Mouse (Mus musculus): ENCODE data around the gene Creb5. TPM values are rescaled to one million over a fixed set of nuclear protein-coding genes. Genes with fewer than 3 reads are reported as not detected.
A peak's percentile ranks its signal among the peaks of the same experiment; 100 is the strongest.
"Not testable (repeated sequence)": the region's sequence is repeated elsewhere in the genome, so short reads cannot be mapped to it uniquely, and the experiment has no call there.

Creb5 gene
- total RNA-seq, 4 experiments from 2014 or later: 2.5 to 4.4 (median 3.3) TPM

GRCm38 (mm10) chr6:53319543-53320325 is 32.7 kb downstream of the Creb5 start:
- no peak for DNase-seq

GRCm38 (mm10) chr6:53337398-53337797 is 50.3 kb downstream of the Creb5 start:
- DNase-seq: no peak

- DNase-seq: no peak
These were observed 65.4 kb downstream of the Creb5 start for GRCm38 (mm10) chr6:53352311-53352960.

- no peak for DNase-seq
These were observed 69.3 kb downstream of the Creb5 start for GRCm38 (mm10) chr6:53356328-53356727.

GRCm38 (mm10) chr6:53363535-53363934 is 76.5 kb downstream of the Creb5 start:
- DNase-seq: no peak

- no peak for DNase-seq
These were observed 76.9 kb downstream of the Creb5 start for GRCm38 (mm10) chr6:53363981-53364391.

- no peak for DNase-seq
These were observed 82.1 kb downstream of the Creb5 start for GRCm38 (mm10) chr6:53369147-53369546.

- peak; percentile 8 for DNase-seq
These were observed 82.9 kb downstream of the Creb5 start for GRCm38 (mm10) chr6:53369928-53370327.

- no peak for DNase-seq
These were observed 84.9 kb downstream of the Creb5 start for GRCm38 (mm10) chr6:53371962-53372361.

- DNase-seq: no peak
These were observed 87.4 kb downstream of the Creb5 start for GRCm38 (mm10) chr6:53374315-53374941.

GRCm38 (mm10) chr6:53389277-53389676 is 102.2 kb downstream of the Creb5 start:
- no peak for DNase-seq

GRCm38 (mm10) chr6:53390413-53390812 is 103.3 kb downstream of the Creb5 start:
- DNase-seq: no peak

- no peak for DNase-seq
These were observed 107.0 kb downstream of the Creb5 start for GRCm38 (mm10) chr6:53394026-53394425.

GRCm38 (mm10) chr6:53395208-53395607 is 108.1 kb downstream of the Creb5 start:
- DNase-seq: no peak

GRCm38 (mm10) chr6:53396421-53396820 is 109.4 kb downstream of the Creb5 start:
- no peak for DNase-seq

GRCm38 (mm10) chr6:53397797-53398196 is 110.7 kb downstream of the Creb5 start:
- no peak for DNase-seq

GRCm38 (mm10) chr6:53398297-53399140 is 111.4 kb downstream of the Creb5 start:
- no peak for DNase-seq

GRCm38 (mm10) chr6:53401364-53401763 is 114.3 kb downstream of the Creb5 start:
- DNase-seq: no peak

GRCm38 (mm10) chr6:53402551-53402950 is 115.5 kb downstream of the Creb5 start:
- not testable (repeated sequence) for DNase-seq

- DNase-seq: no peak
These were observed 122.1 kb downstream of the Creb5 start for GRCm38 (mm10) chr6:53409183-53409582.

GRCm38 (mm10) chr6:53421345-53421744 is 134.3 kb downstream of the Creb5 start:
- no peak for DNase-seq

- no peak for DNase-seq
These were observed 142.3 kb downstream of the Creb5 start for GRCm38 (mm10) chr6:53429368-53429767.

GRCm38 (mm10) chr6:53429891-53430290 is 142.8 kb downstream of the Creb5 start:
- no peak for DNase-seq

All from adrenal gland, adult 8-10 months (tissue).